Mouse (Mus musculus) left cerebral cortex, adult 18-20 months (tissue): ENCODE results near the gene Metap1d. TPM values are rescaled to one million over a fixed set of nuclear protein-coding genes. Genes with fewer than 3 reads are reported as not detected.

Experiments
- DNase-seq, 2 experiments: peaks; one replicate each; pipeline ENCODE4 v3.0.0; 2021 to 2022; ENCODE audit warnings: low spot score in 2 of 2, mixed read lengths in 1 of 2
- long read RNA-seq, 2 experiments: library from polyadenylated mRNA; stranded (forward); transcript quantifications; one replicate each; pipeline ENCODE4 v2.0.0; 2021
- total RNA-seq, 2 experiments: library from RNA; stranded (reverse); gene quantifications; 2 replicates each; pipeline ENCODE4 v1.2.3; 2021

Metap1d gene
- 10 to 100 TPM; 15.2 to 17.2 TPM for total RNA-seq
- long read RNA-seq, experiment 1, partial matches to known transcripts = 3 of 24 reads
- long read RNA-seq, experiment 1, other reads (novel, unspliced or antisense) = 14 of 24 reads
- long read RNA-seq, experiment 2, partial matches to known transcripts = 3 of 16 reads
- long read RNA-seq, experiment 2, other reads (novel, unspliced or antisense) = 7 of 16 reads

GRCm38 (mm10) chr2:71453161-71453916, at the start of gene Metap1d:
Gene Metap1d, plus strand, starts transcription at chr2:71453276.
- DNase-seq = peak; percentile 95 to 96

- DNase-seq = no peak
These were observed 47.5 kb upstream of the Metap1d start for GRCm38 (mm10) chr2:71405613-71406012.

- no peak for DNase-seq
These were observed 34.3 kb upstream of the Metap1d start for GRCm38 (mm10) chr2:71418760-71419280.

GRCm38 (mm10) chr2:71419408-71419807, 33.7 kb upstream of the Metap1d start:
- DNase-seq = no peak

GRCm38 (mm10) chr2:71420895-71421425, 32.1 kb upstream of the Metap1d start:
- DNase-seq = no peak

- DNase-seq = no peak
These were observed 28.5 kb upstream of the Metap1d start for GRCm38 (mm10) chr2:71424545-71424944.

- DNase-seq = no peak
These were observed 17.6 kb upstream of the Metap1d start for GRCm38 (mm10) chr2:71435440-71435839.

GRCm38 (mm10) chr2:71443376-71443775, 9.7 kb upstream of the Metap1d start:
- no peak for DNase-seq

- no peak for DNase-seq
These were observed 7.4 kb upstream of the Metap1d start for GRCm38 (mm10) chr2:71445536-71446196.

GRCm38 (mm10) chr2:71449604-71450003, 3.5 kb upstream of the Metap1d start:
- no peak for DNase-seq

- no peak for DNase-seq
These were observed 1.3 kb upstream of the Metap1d start for GRCm38 (mm10) chr2:71451761-71452160.

GRCm38 (mm10) chr2:71453917-71454260, 813 bp downstream of the Metap1d start:
- no peak for DNase-seq

GRCm38 (mm10) chr2:71458624-71459023, 5.5 kb downstream of the Metap1d start:
- no peak for DNase-seq

GRCm38 (mm10) chr2:71459659-71460058, 6.6 kb downstream of the Metap1d start:
- no peak for DNase-seq

- DNase-seq = no peak
These were observed 8.1 kb downstream of the Metap1d start for GRCm38 (mm10) chr2:71461139-71461538.

- no peak for DNase-seq
These were observed 8.5 kb downstream of the Metap1d start for GRCm38 (mm10) chr2:71461589-71461988.

- DNase-seq = no peak
These were observed 9.0 kb downstream of the Metap1d start for GRCm38 (mm10) chr2:71462066-71462465.

- no peak for DNase-seq
These were observed 9.5 kb downstream of the Metap1d start for GRCm38 (mm10) chr2:71462553-71462952.

- DNase-seq = no peak
These were observed 13.0 kb downstream of the Metap1d start for GRCm38 (mm10) chr2:71466103-71466502.

- DNase-seq = no peak
These were observed 13.9 kb downstream of the Metap1d start for GRCm38 (mm10) chr2:71466861-71467450.

GRCm38 (mm10) chr2:71471094-71471493, 18.0 kb downstream of the Metap1d start:
- DNase-seq = no peak
